Mouse (Mus musculus) mature B cell (primary cell): ENCODE data around the gene Ino80e.
"Not testable (repeated sequence)": the region's sequence is repeated elsewhere in the genome, so short reads cannot be mapped to it uniquely, and the experiment has no call there.

Source experiments
- in situ Hi-C: fragments of 300-500 bp; cut with MboI; formaldehyde crosslinking; loops from 2 replicates; pipeline ENCODE4 v1.14.3; 2019

Ino80e gene

DNA sequence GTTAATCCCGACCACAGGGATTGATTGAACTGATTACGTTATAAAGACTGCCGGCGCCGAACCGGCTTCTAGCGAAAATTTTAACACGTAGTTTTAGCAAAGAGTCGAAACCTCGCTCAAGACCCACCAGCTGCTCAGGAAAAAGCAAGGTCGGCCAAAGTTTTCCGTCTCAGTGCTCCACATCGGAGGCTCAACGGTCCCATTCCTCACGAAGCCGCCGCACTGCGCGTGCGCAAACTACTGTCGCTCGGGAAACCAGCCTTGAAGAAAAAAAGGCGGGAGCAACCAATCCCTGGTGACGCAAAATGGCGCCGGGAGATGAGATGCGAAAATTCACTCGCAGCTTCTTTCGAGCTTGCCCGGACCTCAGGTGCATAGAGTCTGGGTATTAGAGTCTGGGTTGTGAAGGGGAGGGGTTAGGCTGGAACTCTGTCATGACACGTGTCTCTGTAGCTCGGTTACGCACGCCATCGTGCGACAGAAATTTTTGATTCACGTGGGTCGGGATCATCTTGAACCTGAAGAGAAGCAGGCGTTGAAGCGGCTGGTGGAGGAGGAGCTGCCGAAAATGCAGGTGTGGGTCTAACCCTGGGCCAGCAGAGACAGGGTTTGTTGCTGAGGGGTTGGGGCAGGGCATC, at the start of gene Ino80e:
TSS of gene Ino80e (minus strand) at position 231 of the 638 bp plus-strand sequence.
- in situ Hi-C loops = no loop called here

GRCm38 (mm10) chr7:126905590-126905989, 43.4 kb upstream of the Ino80e start:
- in situ Hi-C loops = no loop called here

DNA sequence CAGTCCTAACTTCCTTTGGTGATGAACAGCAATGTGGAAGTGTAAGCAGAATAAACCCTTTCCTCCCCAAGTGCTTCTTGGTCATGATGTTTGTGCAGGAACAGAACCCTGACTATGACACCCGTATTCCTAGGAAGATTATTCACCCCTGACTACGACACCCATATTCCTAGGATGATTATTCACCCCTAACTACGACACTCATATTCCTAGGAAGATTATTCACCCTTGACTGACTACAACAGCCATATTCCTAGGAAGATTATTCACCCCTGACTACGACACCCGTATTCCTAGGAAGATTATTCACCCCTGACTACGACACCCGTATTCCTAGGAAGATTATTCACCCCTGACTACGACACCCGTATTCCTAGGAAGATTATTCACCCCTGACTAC, 37.6 kb upstream of the Ino80e start:
- in situ Hi-C loops = not testable (repeated sequence)

- in situ Hi-C loops = no loop called here
Measured at GRCm38 (mm10) chr7:126898102-126898990, 36.2 kb upstream of the Ino80e start.

- in situ Hi-C loops = no loop called here
Measured at GRCm38 (mm10) chr7:126897390-126898101, 35.4 kb upstream of the Ino80e start.

DNA sequence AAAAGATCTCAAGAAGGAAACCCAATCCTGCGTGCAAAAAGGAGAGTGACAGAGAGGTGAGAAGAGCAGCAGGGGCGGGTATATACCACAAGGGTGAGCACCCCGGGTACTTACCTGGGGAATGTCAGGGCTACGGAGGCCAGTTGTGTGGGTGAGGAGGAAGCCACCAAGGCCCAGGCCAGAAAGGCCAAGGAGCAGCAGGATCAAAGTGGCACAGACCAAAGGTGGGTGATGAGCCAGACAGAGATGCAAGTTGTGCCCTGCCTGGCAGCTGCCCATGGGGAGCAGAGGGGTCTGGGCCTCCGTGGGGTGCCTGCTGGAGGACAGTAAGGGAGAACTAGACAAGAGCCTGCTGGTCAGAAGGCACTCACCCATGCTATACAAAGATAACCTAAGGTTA, 34.7 kb upstream of the Ino80e start:
- in situ Hi-C loops = no loop called here

DNA sequence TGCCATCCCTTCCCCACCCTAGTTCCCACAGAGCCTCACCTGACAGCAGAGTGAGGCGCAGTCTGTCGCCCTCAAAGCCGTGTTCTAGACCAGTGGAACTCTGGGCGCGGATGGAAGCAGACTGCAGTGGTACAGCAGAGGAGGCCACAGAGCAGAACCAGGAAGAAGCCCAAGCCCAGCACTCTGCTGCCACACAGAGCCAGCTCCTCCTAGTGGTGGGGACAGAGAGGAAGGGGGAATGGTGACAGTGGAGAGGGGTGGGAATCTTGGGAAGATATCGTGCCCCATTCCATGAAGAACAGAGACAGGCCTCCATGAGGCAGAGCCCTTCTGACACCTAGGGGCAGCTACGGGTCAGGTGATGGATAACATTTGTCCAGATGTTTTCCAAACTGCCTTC, 26.7 kb upstream of the Ino80e start:
- in situ Hi-C loops = no loop called here

DNA sequence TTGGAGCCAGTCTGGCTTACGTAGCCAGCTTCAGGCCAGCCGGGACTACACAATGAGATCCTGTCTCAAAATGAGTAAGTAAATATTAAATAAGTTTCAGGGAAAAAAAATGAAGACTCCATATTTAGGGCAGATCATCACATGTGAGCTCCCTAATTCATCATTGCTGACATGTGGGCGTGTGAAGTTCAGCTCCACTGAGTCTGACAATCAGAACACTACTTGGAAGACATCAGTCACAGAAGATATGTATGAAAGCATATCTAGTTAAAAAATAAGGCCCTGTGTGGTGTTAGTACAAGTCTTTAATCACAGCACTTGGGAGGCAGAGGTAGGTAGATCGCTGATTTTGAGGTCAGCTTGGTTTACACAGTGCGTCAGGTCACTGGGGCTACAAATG, 25.1 kb upstream of the Ino80e start:
- in situ Hi-C loops = no loop called here

- in situ Hi-C loops = no loop called here
Measured at GRCm38 (mm10) chr7:126884286-126885164, 22.3 kb upstream of the Ino80e start, which contains the start of gene Taok2. TSS of gene Taok2 (minus strand) at chr7:126884703.

- in situ Hi-C loops = no loop called here
Measured at GRCm38 (mm10) chr7:126883731-126884181, 21.6 kb upstream of the Ino80e start.

DNA sequence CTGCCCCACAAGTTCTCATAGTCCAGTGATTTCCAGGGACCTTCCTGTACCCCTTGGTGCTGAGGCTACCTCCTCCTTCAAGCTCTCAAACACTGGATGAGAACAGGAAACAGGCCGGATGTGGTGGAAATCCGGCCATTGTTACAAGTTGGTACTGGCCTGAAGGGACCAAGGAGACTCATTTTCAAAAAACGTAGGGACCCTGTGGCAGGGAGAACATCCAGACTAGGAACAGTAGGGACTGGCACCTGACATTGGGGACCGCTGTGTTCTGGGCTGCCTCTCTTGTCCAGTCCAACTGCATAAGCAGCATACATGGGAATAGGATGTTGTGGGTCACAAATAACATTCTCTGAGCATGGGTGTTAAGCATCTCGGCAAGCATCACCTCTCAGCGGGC, 18.9 kb upstream of the Ino80e start:
- in situ Hi-C loops = no loop called here

- in situ Hi-C loops = no loop called here
Measured at GRCm38 (mm10) chr7:126877239-126877638, 15.1 kb upstream of the Ino80e start.

DNA sequence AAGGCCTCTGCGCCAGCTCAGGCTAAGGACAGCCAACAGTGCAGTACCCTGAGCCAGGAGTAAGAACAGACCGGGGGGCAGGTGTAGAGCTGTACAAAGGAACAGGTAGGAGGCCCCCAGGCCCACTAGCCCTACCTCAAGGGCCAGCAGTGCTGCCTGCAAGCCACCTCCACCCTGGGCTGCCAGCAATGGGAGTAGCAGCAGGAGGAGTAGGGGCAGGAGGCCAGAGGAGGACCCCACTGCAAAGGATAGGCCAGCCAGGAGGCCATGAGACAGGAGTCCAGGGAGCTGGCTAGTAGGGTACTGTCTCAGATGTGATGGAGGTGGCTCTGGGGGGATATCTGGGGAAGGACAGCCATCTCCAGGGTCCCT, 8.3 kb upstream of the Ino80e start:
- in situ Hi-C loops = no loop called here

GRCm38 (mm10) chr7:126869780-126870519, 7.8 kb upstream of the Ino80e start:
- in situ Hi-C loops = no loop called here

GRCm38 (mm10) chr7:126868003-126868402, 5.8 kb upstream of the Ino80e start:
- in situ Hi-C loops = no loop called here

DNA sequence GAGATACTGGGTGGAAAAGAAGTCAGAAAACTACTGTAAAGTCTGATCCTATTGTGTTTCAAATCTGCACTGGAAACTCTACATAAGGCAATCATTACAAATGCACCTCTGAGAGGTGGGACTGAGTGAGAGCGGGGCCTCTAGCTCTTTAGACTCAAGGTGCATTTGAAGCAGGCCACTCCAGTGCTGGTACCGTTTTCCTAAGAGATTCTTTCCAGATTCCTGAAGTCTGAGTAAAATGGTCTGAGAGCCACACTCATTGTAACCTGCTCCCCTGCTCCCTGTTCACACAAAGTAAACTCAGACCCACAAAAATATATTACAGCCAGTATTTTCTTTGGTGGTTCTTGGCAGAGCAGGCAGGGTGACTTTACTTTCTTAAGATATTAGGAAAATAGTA, 5.4 kb upstream of the Ino80e start:
- in situ Hi-C loops = no loop called here

DNA sequence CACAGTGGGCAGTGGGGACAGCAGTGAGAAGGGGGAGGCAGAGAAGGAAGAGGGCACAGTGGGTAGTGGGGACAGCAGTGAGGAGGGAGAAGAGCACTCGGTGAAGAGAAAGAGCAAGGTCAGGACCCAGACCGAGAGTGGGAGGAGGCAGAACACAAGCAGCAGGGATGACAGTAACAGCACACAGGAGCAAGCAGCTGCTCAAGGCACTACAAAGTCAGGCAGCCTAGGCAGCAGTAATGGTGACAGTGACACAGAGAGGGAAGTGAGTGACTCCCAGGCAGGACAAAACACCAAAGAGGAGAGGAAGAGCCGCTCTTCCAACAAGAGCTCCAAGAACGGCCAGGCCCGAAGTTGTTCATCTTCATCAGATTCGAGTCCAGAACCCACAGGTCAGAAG, 1.6 kb upstream of the Ino80e start:
- in situ Hi-C loops = no loop called here

DNA sequence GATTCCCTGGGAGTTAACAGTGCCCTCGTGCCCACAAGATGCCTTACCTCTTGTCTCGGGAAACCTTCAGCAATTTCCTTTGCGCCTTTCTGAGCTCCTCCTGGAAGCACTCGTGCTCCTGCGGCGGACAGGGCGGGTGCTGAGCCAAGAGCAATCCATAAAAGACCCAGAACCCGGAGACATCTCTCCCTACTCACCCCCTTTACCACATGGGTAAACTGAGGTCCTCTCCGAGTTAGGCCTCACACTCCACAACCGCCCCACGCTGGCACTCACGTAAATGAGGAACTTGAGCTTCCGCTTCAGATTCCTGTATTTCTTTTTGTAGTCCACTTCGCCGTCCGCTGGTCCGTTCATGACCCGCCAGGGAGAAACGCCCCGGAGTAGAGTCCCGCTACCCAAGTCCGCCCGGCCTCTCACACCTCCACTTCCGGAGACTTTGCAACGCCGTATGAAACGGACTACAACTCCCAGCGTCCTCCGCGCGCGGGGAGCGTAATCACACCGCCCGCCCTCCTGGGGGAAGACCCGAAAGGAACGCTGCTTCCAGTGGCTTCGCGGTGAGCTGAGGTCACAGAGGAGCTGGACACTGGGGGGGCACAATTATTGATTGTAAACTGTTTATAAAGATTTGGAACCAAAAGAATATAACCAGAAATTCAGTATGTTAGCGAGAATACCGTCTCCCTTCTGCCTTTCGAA, 597 bp downstream of the Ino80e start, which contains the start of gene Hirip3:
TSS of gene Hirip3 (plus strand) at position 544 of the 702 bp plus-strand sequence.
- in situ Hi-C loops = no loop called here

- in situ Hi-C loops = no loop called here
Measured at GRCm38 (mm10) chr7:126860987-126861386, 1.2 kb downstream of the Ino80e start.
